Mouse (Mus musculus): ENCODE results near the gene Ambp.

DNA sequence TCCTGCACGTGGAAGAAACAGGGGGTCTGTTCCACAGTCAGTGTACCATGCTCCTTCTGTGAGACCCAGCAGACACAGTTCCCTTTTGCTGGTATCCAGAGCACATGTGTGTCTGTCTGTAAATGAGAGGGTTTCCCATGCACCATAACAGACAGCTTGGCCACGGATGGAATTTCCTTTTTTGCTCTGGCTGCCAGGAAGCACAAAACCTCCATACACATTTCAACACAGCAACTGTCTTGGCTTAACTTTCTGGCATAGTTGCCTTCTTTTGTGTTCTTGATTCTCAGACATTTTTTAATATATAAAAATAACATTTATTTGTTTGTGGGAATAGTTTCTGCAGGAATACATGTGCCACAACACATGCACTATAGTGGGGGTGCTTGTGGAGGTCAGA, 997 bp upstream of the Ambp start:
- TF ChIP-seq CTCF (IDR thresholded peaks at IDR 0.05; ENCODE audit: low read depth, low read length) (no peak), POLR2A (IDR thresholded peaks at IDR 0.05; ENCODE audit: insufficient read depth, low read length) (no peak), EP300 (IDR thresholded peaks at IDR 0.05; ENCODE audit: insufficient read depth, low read depth, low read length) (no peak)
